Mouse (Mus musculus) testis, adult 2 months (tissue): ENCODE measurements around the gene C1ql3.

Source experiments
- CTCF ChIP-seq: fragments of 200-500 bp; IDR thresholded peaks from 2 replicates; pipeline ENCODE4 v1.5.1; 2012; ENCODE audit warnings: low read depth, mild to moderate bottlenecking, inconsistent platforms, low read length, moderate library complexity; ENCODE audit not compliant: control insufficient read depth, insufficient read depth, insufficient replicate concordance
- POLR2A ChIP-seq: fragments of 200-500 bp; IDR thresholded peaks from 2 replicates; pipeline ENCODE4 v1.6.1; 2012; ENCODE audit warnings: low read depth, mild to moderate bottlenecking, inconsistent platforms, low read length, moderate library complexity; ENCODE audit not compliant: control insufficient read depth

- TF ChIP-seq CTCF = no peak
- no peak for TF ChIP-seq POLR2A
These were observed 6.8 kb upstream of the C1ql3 start for GRCm38 (mm10) chr2:13018382-13018781.
